Mouse (Mus musculus) small intestine, adult 2 months (tissue): ENCODE results near the gene Cacna2d1.

Experiments used
- CTCF ChIP-seq: fragments of 200-500 bp; IDR thresholded peaks from 2 replicates; pipeline ENCODE4 v1.5.1; 2012; ENCODE audit warnings: low read depth, mild to moderate bottlenecking, control low read depth, inconsistent platforms, low read length, moderate library complexity, mixed read lengths; ENCODE audit not compliant: insufficient replicate concordance, insufficient read length; ENCODE audit errors: extremely low read depth
- POLR2A ChIP-seq: fragments of 200-500 bp; IDR thresholded peaks from 2 replicates; pipeline ENCODE4 v1.6.1; 2012; ENCODE audit warnings: low read depth, mild to moderate bottlenecking, control low read depth, inconsistent platforms, low read length, moderate library complexity

DNA sequence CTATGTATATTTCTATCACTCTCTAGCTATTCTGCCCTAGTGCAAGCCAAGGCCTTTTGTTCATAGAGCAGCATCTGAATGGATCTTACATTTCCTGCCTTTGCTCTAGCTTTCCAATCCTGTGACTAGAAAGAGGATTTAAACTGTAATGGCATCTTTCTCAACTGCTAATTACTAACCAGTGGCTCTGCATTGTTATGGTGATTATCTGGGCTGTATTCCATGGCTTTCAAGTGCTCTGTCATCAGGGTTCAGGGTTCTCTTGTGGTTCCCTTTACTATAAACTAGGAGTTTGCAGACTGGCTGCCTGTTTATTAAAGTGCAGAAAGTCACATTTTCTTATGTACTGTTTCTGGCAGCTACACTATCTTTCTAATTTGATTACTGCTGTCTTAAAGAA is 410.9 kb downstream of the Cacna2d1 start:
- TF ChIP-seq CTCF, result no peak
- no peak for TF ChIP-seq POLR2A
